Mouse (Mus musculus) megakaryocyte, embryonic 14.5 days (primary cell): Measurements from ENCODE around the gene 2900026A02Rik.

ENCODE experiments used
- FLI1 ChIP-seq: IDR thresholded peaks from 2 replicates; pipeline ENCODE4 v1.6.1; 2012; ENCODE audit warnings: low read length, inconsistent platforms, mixed read lengths
- GATA1 ChIP-seq: IDR thresholded peaks from 3 replicates; pipeline ENCODE4 v1.6.1; 2012; ENCODE audit warnings: mixed read lengths, low read length, inconsistent platforms, borderline replicate concordance

GRCm38 (mm10) chr5:113179843-113180682 is 41.0 kb downstream of the 2900026A02Rik start:
- TF ChIP-seq GATA1 (no peak), FLI1 (no peak)
